Mouse (Mus musculus) frontal cortex, postnatal 36 days (tissue): ENCODE results near the gene Mindy1.
"Not testable (repeated sequence)": the region's sequence is repeated elsewhere in the genome, so short reads cannot be mapped to it uniquely, and the experiment has no call there.

ENCODE experiments used
- DNase-seq, 2 experiments: peaks; one replicate each; pipeline ENCODE4 v3.0.0; 2022; ENCODE audit warnings: low spot score in 2 of 2

Gene Mindy1

GRCm38 (mm10) chr3:95319701-95320625, 38.8 kb downstream of the Mindy1 start:
- DNase-seq: no peak

- DNase-seq: no peak
Measured at GRCm38 (mm10) chr3:95323429-95323828, 42.3 kb downstream of the Mindy1 start.

GRCm38 (mm10) chr3:95324454-95325144, 43.5 kb downstream of the Mindy1 start:
- DNase-seq: no peak

- no peak for DNase-seq
Measured at GRCm38 (mm10) chr3:95328803-95329404, 47.8 kb downstream of the Mindy1 start.

GRCm38 (mm10) chr3:95331528-95331927, 50.4 kb downstream of the Mindy1 start:
- DNase-seq: no peak

GRCm38 (mm10) chr3:95337345-95337744, 56.2 kb downstream of the Mindy1 start:
- DNase-seq: no peak

- no peak for DNase-seq
Measured at GRCm38 (mm10) chr3:95338251-95338650, 57.1 kb downstream of the Mindy1 start.

- not testable (repeated sequence) for DNase-seq
Measured at GRCm38 (mm10) chr3:95343356-95344000, 62.3 kb downstream of the Mindy1 start.
